Mouse (Mus musculus): ENCODE data around the gene Gm19402.

Gm19402 gene

DNA sequence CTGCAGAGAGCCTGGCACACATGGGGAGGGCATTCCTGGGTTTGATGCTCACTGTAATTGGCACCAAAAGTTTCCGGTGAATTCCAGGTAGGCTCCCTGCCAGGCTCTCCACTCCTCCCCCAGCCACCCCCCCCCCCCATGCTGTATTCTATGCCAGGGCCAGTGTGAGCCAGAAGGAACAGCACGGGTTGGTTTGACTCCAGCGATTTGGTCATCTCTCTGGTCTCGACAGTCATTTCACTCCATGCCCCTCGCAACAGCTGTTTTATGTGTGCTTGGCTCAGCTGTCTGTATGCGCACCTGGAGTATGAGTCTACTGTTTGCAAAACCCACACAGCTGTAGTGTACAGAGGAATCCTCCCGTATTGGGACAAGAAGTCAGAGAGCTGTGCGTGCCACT is 24.2 kb downstream of the Gm19402 start:
- no peak for DNase-seq (ENCODE audit: extremely low read depth, low read depth)

DNA sequence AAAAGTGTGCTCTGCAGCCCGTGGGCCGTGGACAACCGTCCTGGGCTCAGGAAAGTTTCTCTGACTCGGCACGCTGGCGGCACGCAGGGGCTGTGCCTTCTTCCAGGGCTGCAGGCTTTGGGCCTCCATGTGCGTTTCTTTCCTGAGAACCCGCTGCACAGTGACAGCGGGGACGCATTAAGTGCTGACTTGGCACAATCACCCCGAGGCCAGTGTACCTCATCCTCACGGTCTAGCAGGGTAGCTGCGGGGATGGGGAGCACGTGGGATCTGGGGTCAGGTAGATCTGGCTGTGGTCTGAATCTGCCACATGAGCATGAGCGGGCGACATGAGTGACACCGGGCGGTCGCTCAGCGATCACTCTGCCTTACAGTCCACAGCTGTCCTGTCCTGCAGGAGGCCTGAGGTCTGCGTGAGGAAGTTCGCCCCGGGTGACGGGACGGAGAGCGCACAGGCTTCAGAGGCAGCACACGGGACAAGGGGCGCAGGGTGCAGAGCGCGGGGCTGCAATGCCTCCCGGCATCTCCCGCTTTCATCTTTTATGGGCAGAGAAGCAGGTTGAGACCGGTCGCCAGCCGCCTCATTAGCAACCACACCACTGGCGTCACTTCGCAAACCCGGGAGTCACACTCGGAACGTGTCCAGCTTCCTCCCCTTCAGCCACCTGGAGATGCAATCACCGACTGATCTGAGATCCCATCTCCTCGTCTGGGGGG is 26.4 kb downstream of the Gm19402 start:
- no peak for DNase-seq (ENCODE audit: extremely low read depth, low read depth)

DNA sequence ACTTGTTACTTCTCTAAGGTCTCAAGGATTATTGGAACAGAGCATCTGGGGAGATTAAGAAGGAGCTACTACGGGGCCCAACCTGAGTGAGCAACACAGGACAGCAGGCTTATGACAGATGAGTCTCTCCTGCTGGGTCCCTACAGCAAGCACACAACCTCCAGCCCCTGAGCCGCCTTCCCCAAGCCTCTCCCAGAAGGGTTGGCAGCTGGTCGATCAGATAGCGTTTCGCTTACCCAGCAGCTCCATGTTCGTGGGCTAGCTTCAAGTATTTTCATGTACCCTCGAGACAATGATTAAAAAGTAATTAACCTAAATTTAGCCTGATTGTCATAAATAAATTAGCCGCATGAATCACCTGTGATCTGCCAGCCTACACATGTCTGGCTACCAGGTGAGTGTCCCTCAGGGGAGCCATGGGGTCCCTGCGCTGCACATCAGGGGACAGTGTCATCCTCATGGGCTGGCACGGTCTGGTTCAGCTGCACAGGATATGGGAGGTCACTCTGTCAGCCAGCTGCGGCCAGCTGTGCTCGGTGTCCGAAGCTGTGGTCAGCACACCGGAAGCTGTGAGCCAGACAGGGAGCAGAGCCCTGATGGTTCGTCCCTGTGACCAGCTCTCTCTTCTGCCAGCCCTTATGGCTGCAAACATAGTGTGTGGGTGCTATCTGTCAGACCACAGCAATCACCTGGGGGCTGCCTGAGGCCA is 32.1 kb downstream of the Gm19402 start:
- DNase-seq (ENCODE audit: extremely low read depth, low read depth) = no peak

DNA sequence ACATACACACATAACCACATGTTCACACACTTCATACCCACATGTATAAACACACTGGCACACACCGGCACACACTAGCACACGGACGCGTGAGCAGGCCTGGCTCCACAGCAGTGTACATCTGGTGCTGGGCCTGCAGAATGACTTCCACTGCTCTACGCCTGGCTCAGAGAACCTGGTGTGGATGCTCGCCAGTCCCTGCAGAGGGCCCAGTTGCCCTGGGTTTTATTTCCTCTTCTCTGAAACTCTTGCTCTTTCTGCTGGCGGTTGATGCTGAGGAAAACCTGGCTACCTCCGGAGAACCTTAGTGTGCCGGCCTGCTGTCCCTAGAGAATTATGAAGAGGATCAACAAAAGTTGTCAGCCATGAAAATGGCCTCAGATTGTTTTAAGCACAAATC is 38.5 kb downstream of the Gm19402 start:
- no peak for DNase-seq (ENCODE audit: extremely low read depth, low read depth)

DNA sequence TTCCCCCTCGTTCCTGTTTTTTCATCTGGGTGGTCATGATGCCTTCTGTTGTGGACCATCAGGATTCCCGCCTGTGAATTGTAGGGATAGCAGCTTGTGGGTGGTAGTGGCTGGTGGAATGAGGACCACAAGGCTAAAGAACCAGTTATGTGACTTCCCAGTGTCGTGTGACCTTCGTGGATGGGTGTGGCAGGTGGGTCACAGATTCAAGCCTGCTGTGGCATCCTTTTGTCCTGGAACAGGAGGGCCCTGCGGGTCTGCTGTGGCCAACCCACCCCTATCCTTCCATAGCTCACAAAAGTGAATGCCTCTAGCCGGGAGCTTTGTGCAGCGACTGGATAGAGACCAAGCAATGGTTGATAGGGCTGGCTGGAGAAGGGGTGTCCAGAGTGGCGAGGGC is 42.7 kb downstream of the Gm19402 start:
- no peak for DNase-seq (ENCODE audit: extremely low read depth, low read depth)

DNA sequence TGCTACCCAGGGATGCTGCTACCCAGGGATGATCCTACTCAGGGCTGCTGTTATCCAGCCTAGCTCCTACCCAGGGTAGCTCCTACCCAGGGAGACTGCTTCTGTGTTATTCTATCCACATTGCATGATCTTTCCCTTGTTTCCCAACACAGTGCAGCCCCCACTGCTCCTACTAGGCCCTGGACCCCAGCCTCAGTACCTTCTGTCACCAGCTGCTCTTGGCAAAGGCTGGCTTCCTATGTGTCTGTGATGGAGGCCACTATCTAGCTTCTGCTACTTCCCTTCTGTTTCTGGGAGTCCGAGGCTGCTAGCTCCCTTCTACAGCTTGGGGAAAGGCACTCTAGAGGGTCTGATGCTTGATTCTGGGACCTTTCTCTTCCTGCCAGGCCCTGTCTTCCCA is 43.1 kb downstream of the Gm19402 start:
- DNase-seq (ENCODE audit: extremely low read depth, low read depth) = no peak

DNA sequence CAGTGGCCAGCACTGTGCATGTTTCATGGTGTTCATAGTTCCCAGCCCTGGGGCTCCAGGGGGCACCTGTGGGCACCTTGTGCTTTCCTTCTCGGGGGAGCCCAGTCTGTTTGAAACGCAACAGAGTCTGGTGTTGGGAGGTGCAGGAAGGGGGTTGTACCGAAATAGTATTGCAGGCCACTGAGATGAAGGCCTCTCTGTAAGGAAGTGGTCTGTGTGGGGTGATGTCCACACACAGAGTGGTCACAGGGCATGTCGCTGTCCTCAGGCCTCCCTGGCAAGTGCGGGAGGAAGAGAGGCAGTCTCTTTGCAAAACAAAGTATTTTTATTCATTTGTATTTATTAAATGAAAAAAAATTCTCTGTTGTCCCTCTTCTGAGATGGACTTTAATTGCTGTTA is 45.0 kb downstream of the Gm19402 start:
- no peak for DNase-seq (ENCODE audit: extremely low read depth, low read depth)

DNA sequence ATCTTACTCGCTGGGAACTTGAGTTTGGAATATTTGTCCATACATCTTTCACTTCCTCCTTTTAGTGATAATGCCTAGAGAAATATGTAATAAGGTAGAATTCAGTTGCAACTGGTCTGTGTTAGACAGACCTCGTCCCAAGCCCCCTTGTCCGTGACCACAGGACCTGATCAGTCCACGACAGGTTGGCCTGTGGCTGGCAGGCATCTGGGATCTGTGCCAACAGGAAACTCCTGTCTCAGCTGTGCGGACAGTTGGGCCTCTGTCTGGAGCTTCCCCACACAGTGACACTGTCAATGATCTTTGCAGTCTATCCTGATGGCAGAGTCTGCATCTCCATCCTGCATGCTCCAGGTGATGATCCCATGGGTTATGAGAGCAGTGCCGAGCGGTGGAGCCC is 47.4 kb downstream of the Gm19402 start:
- DNase-seq (ENCODE audit: extremely low read depth, low read depth) = no peak

Data from MEL-GATA-1-ER (cell line).